Mouse (Mus musculus) MEL (cell line): ENCODE results near the gene Tceal3.

Source experiments
- BHLHE40 ChIP-seq: IDR thresholded peaks from 2 replicates; pipeline ENCODE4 v1.6.1; 2012; ENCODE audit warnings: low read depth, mild to moderate bottlenecking, inconsistent platforms, low read length, improper control_type of control experiment, borderline replicate concordance
- CTCF ChIP-seq, 3 experiments: IDR thresholded peaks in 2 of 3; conservative IDR thresholded peaks in 1 of 3; 2 replicates each; pipeline ENCODE4 v1.5.1; 2011 to 2012; ENCODE audit warnings: low read length in 3 of 3, low read depth in 2 of 3, mild to moderate bottlenecking in 2 of 3, improper control_type of control experiment in 1 of 3, inconsistent platforms in 1 of 3, mixed read lengths in 1 of 3, moderate library complexity in 1 of 3; ENCODE audit not compliant: control insufficient read depth in 1 of 3, insufficient read depth in 1 of 3, poor library complexity in 1 of 3, severe bottlenecking in 1 of 3
- EP300 ChIP-seq, 2 experiments: IDR thresholded peaks; 2 replicates each; pipeline ENCODE4 v1.6.1; 2011; ENCODE audit warnings: improper control_type of control experiment in 2 of 2, low read length in 2 of 2, low read depth in 1 of 2, mild to moderate bottlenecking in 1 of 2
- GABPA ChIP-seq: IDR thresholded peaks from 2 replicates; pipeline ENCODE4 v1.6.1; 2012; ENCODE audit warnings: low read depth, mild to moderate bottlenecking, inconsistent platforms, low read length, improper control_type of control experiment, moderate library complexity
- HCFC1 ChIP-seq: IDR thresholded peaks from 2 replicates; pipeline ENCODE4 v1.6.1; 2012; ENCODE audit warnings: low read depth, mild to moderate bottlenecking, inconsistent platforms, low read length, improper control_type of control experiment, moderate library complexity
- MAX ChIP-seq: IDR thresholded peaks from 2 replicates; pipeline ENCODE4 v1.6.1; 2011; ENCODE audit warnings: low read length, improper control_type of control experiment
- NRF1 ChIP-seq: IDR thresholded peaks from 2 replicates; pipeline ENCODE4 v1.6.1; 2014; ENCODE audit warnings: low read depth, mild to moderate bottlenecking, inconsistent platforms, low read length, improper control_type of control experiment, moderate library complexity; ENCODE audit not compliant: poor library complexity, insufficient read depth, severe bottlenecking
- POLR2A ChIP-seq, 2 experiments: IDR thresholded peaks; 2 replicates each; pipeline ENCODE4 v1.6.1; 2011 to 2012; ENCODE audit warnings: low read length in 2 of 2, mild to moderate bottlenecking in 2 of 2, control low read depth in 1 of 2, improper control_type of control experiment in 1 of 2, low read depth in 1 of 2, moderate library complexity in 1 of 2; ENCODE audit not compliant: control insufficient read depth in 1 of 2, insufficient read depth in 1 of 2, poor library complexity in 1 of 2
- POLR2AphosphoS2 ChIP-seq: IDR thresholded peaks from 2 replicates; pipeline ENCODE4 v1.6.1; 2011; ENCODE audit warnings: low read length, improper control_type of control experiment
- SIN3A ChIP-seq: IDR thresholded peaks from 2 replicates; pipeline ENCODE4 v1.6.1; 2012; ENCODE audit warnings: low read length, improper control_type of control experiment, inconsistent platforms
- ZMIZ1 ChIP-seq: IDR thresholded peaks from 2 replicates; pipeline ENCODE4 v1.6.1; 2012; ENCODE audit warnings: low read depth, mild to moderate bottlenecking, inconsistent platforms, low read length, improper control_type of control experiment, moderate library complexity
- ZNF384 ChIP-seq: IDR thresholded peaks from 2 replicates; pipeline ENCODE4 v1.6.1; 2012; ENCODE audit warnings: low read depth, mild to moderate bottlenecking, inconsistent platforms, low read length, improper control_type of control experiment

DNA sequence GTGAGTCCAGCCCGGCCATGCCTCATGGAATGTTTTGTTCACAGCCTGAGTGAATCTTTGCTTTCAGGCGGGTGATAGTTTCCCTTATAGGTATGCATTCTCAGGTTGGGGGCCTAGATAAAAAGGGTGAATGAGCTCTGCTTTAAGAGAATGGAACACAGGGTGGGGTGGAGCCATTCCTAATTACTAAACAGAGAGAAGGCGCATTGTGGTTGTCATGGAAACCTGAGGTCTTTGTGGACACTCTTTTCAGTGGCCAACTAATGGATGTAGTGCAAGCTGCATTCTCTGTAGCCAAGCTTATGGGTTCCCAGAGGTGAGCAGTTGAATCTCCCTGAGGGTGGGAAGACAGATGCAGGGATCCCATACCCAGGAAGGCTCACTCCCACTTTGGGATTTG lies 16.8 kb downstream of the Tceal3 start:
- TF ChIP-seq CTCF (IDR thresholded peaks at IDR 0.05 in 2 of 3, conservative IDR thresholded peaks at IDR 0.05 in 1 of 3; ENCODE audit: control insufficient read depth in 1 of 3, insufficient read depth in 1 of 3, low read depth in 2 of 3, low read length in 3 of 3, poor library complexity in 1 of 3, severe bottlenecking in 1 of 3) (no peak), POLR2A (IDR thresholded peaks at IDR 0.05; ENCODE audit: control insufficient read depth in 1 of 2, insufficient read depth in 1 of 2, low read depth in 1 of 2, low read length in 2 of 2, poor library complexity in 1 of 2) (no peak), ZNF384 (no peak), EP300 (IDR thresholded peaks at IDR 0.05; ENCODE audit: low read depth in 1 of 2, low read length in 2 of 2) (no peak), GABPA (no peak), SIN3A (no peak), NRF1 (no peak), ZMIZ1 (no peak), POLR2AphosphoS2 (no peak), HCFC1 (no peak), BHLHE40 (no peak), MAX (no peak)
